ENCODE assay signal across 10 mouse cellular contexts in genomic region chr3:58783602-58784218, GRCm38 (mm10). TPM values are rescaled to one million over a fixed set of nuclear protein-coding genes. Genes with fewer than 3 reads are reported as not detected.
DNase-seq lines count a peak whose midpoint lies in the region; ATAC-seq and TF ChIP-seq lines count a peak whose summit lies in the region.
"Had no signal": no experiment of that assay in that cellular context is flagged by ENCODE, and none has a peak within 500 bp of the region (broad histone marks: within the 10 kb centered on the region; RNA-seq: fewer than 3 reads in every experiment).

No protein-coding gene starts in this region.

- no peaks in the 10 kb centered on the region for H3K36me3 ChIP-seq in forebrain, embryonic 11.5 days (ENCODE audit: control insufficient read depth, insufficient read depth, low read length)
- no peaks in the 10 kb centered on the region for H3K36me3 ChIP-seq in forebrain, embryonic 10.5 days (replicated peaks)
- H3K36me3 ChIP-seq in kidney, postnatal 0 days (ENCODE audit: insufficient read depth, low read length) = no peaks in the 10 kb centered on the region
- H3K36me3 ChIP-seq in midbrain, embryonic 16.5 days (ENCODE audit: control insufficient read depth, insufficient read depth, low read length) = no peaks in the 10 kb centered on the region

- no peak overlapping the region for H3K4me3 ChIP-seq in forebrain, embryonic 11.5 days (ENCODE audit: low read depth, low read length)
- H3K4me3 ChIP-seq in forebrain, embryonic 10.5 days = no peak overlapping the region
- no peak overlapping the region for H3K4me3 ChIP-seq in kidney, postnatal 0 days (replicated peaks; ENCODE audit: low read depth, low read length)
- no peak overlapping the region for H3K4me3 ChIP-seq in midbrain, embryonic 16.5 days (ENCODE audit: low read depth, low read length)

- WGBS in forebrain, embryonic 11.5 days = 55% methylated on average over 8 of the region's 8 CpGs
- WGBS in forebrain, embryonic 10.5 days = 58% methylated on average over 8 of the region's 8 CpGs
- WGBS in kidney, postnatal 0 days = 56% methylated on average over 8 of the region's 8 CpGs
- WGBS in midbrain, embryonic 16.5 days = 56% methylated on average over 8 of the region's 8 CpGs

- 0 out of 2 replicates have a peak, but pooled peaks have one; percentile 24 for ATAC-seq in forebrain, embryonic 11.5 days (replicated peaks; ENCODE audit: low FRiP score)
- ATAC-seq in kidney, postnatal 0 days (replicated peaks; ENCODE audit: low FRiP score, low read depth) = 0 out of 2 replicates have a peak, but pooled peaks have one; percentile 40
- ATAC-seq in midbrain, embryonic 16.5 days = peak; percentile 60

- no peak overlapping the region for H3K4me2 ChIP-seq in forebrain, embryonic 11.5 days (ENCODE audit: low read depth, low read length, severe bottlenecking)
- H3K4me2 ChIP-seq in kidney, postnatal 0 days (ENCODE audit: low read length) = no peak overlapping the region
- H3K4me2 ChIP-seq in midbrain, embryonic 16.5 days (ENCODE audit: low read length) = no peak overlapping the region

- H3K9ac ChIP-seq in forebrain, embryonic 11.5 days (ENCODE audit: low read length) = no peak overlapping the region
- H3K9ac ChIP-seq in kidney, postnatal 0 days (ENCODE audit: low read depth, low read length) = no peak overlapping the region
- H3K9ac ChIP-seq in midbrain, embryonic 16.5 days (ENCODE audit: low read depth, low read length) = no peak overlapping the region

- DNase-seq in forebrain, embryonic 11.5 days (ENCODE audit: low spot score) = no peak
- DNase-seq in forebrain, embryonic 10.5 days (ENCODE audit: extremely low spot score, low spot score) = no peak
- peak; percentile 17 to 27 for DNase-seq in lung, adult 18-20 months
- no peak for DNase-seq in lung, postnatal 4 days
- peak; percentile 1 for DNase-seq in kidney, postnatal 0 days (ENCODE audit: low spot score)
- no peak for DNase-seq in urinary bladder, postnatal 25 days (ENCODE audit: low spot score)
- no peak for DNase-seq in adrenal gland, postnatal 14 days

- H3K9me3 ChIP-seq in forebrain, embryonic 11.5 days (ENCODE audit: control insufficient read depth, low read length) = no peaks in the 10 kb centered on the region
- no peaks in the 10 kb centered on the region for H3K9me3 ChIP-seq in forebrain, embryonic 10.5 days
- no peaks in the 10 kb centered on the region for H3K9me3 ChIP-seq in kidney, postnatal 0 days (replicated peaks; ENCODE audit: low read length)
- no peaks in the 10 kb centered on the region for H3K9me3 ChIP-seq in midbrain, embryonic 16.5 days (replicated peaks; ENCODE audit: control insufficient read depth, low read length, poor library complexity, severe bottlenecking)

- H3K4me1 ChIP-seq in forebrain, embryonic 11.5 days (replicated peaks; ENCODE audit: control insufficient read depth, insufficient read depth, low read length) = 0 out of 2 replicates have a peak, but pooled peaks cover 1% of the 10 kb centered on the region
- 0 out of 2 replicates have a peak, but pooled peaks cover 3% of the 10 kb centered on the region for H3K4me1 ChIP-seq in forebrain, embryonic 10.5 days
- H3K4me1 ChIP-seq in kidney, postnatal 0 days (replicated peaks; ENCODE audit: insufficient read depth, low read length) = no peaks in the 10 kb centered on the region
- no peaks in the 10 kb centered on the region for H3K4me1 ChIP-seq in midbrain, embryonic 16.5 days (ENCODE audit: control insufficient read depth, insufficient read depth, low read length)

- H3K27me3 ChIP-seq in forebrain, embryonic 11.5 days (ENCODE audit: control insufficient read depth, insufficient read depth, low read length) = no peaks in the 10 kb centered on the region
- H3K27me3 ChIP-seq in forebrain, embryonic 10.5 days (ENCODE audit: poor library complexity, severe bottlenecking) = peaks cover 6% of the 10 kb centered on the region; the same call in 1 of the 2 replicates
- no peaks in the 10 kb centered on the region for H3K27me3 ChIP-seq in kidney, postnatal 0 days (ENCODE audit: insufficient read depth, low read length)
- no peaks in the 10 kb centered on the region for H3K27me3 ChIP-seq in midbrain, embryonic 16.5 days (ENCODE audit: control insufficient read depth, insufficient read depth, low read depth, low read length)

- H3K27ac ChIP-seq in forebrain, embryonic 11.5 days (ENCODE audit: low read depth, low read length) = no peak overlapping the region
- H3K27ac ChIP-seq in forebrain, embryonic 10.5 days = no peak overlapping the region
- no peak overlapping the region for H3K27ac ChIP-seq in kidney, postnatal 0 days
- H3K27ac ChIP-seq in midbrain, embryonic 16.5 days (ENCODE audit: low read length) = no peak overlapping the region

- no peak for TF ChIP-seq CTCF in kidney, postnatal 0 days (IDR thresholded peaks at IDR 0.05; ENCODE audit: low read depth)

RNA-seq across cellular contexts. Expression of gene Mindy4b-ps, which starts 38.4 kb away (rescaled TPM):
- polyA plus RNA-seq in forebrain, embryonic 11.5 days (2014; fragmentation: Nextera tagmentation; extraction: Ambion mirVana) = 0.08 TPM in 1 of 2 replicates, not detected in the other
- not detected in 2 replicates for polyA plus RNA-seq in forebrain, embryonic 10.5 days (2016; fragmentation: Nextera tagmentation; extraction: Ambion mirVana)
- polyA plus RNA-seq in kidney, postnatal 0 days (2015; fragmentation: Nextera tagmentation; extraction: Ambion mirVana) = not detected in 2 replicates
- polyA plus RNA-seq in midbrain, embryonic 16.5 days (2015; fragmentation: Nextera tagmentation; extraction: Ambion mirVana) = 0.12 and 0.33 TPM in 2 replicates
- not detected in 2 replicates for total RNA-seq in adrenal gland, postnatal 14 days (2021)
- polyA plus RNA-seq: C2C12; inflammation-experienced regulatory T-cells, adult 6 months had no signal

Comparison
In these comparisons a context has a peak if more than half of its experiments do, and no peak if none do; other contexts are left out.
1. DNase-seq: peak in lung, adult 18-20 months (2 of 2) and kidney, postnatal 0 days (single experiment); none in forebrain, embryonic 11.5 days (single experiment), forebrain, embryonic 10.5 days (single experiment), lung, postnatal 4 days (0 of 2), urinary bladder, postnatal 25 days (single experiment) and adrenal gland, postnatal 14 days (single experiment).
2. Peak in every context shown above with its lines, with median percentiles within 50 percentile points of each other: ATAC-seq.